Mouse (Mus musculus) monocyte, adult 5-6 weeks (primary cell): ENCODE results near the gene Tuba1b. TPM values are rescaled to one million over a fixed set of nuclear protein-coding genes. Genes with fewer than 3 reads are reported as not detected.
A peak's percentile ranks its signal among the peaks of the same experiment; 100 is the strongest.
"Not testable (repeated sequence)": the region's sequence is repeated elsewhere in the genome, so short reads cannot be mapped to it uniquely, and the experiment has no call there.

ENCODE experiments used
- ATAC-seq: fragments of 153-309, 156-312 bp; replicated peaks from 2 replicates; pipeline ENCODE4 v1.8.0; 2017; ENCODE audit warnings: mild to moderate bottlenecking; ENCODE audit not compliant: low TSS enrichment, insufficient number of reproducible peaks, severe bottlenecking, poor library complexity, low FRiP score
- total RNA-seq: library from RNA; stranded (forward); fragments of 200-1000, 200-491, 200-594 nt; gene quantifications from 3 replicates; pipeline ENCODE4 v1.2.3, GENCODE M21; 2017

Tuba1b gene
- total RNA-seq, 1 experiment from 2014 or later, result 86.5 TPM

DNA sequence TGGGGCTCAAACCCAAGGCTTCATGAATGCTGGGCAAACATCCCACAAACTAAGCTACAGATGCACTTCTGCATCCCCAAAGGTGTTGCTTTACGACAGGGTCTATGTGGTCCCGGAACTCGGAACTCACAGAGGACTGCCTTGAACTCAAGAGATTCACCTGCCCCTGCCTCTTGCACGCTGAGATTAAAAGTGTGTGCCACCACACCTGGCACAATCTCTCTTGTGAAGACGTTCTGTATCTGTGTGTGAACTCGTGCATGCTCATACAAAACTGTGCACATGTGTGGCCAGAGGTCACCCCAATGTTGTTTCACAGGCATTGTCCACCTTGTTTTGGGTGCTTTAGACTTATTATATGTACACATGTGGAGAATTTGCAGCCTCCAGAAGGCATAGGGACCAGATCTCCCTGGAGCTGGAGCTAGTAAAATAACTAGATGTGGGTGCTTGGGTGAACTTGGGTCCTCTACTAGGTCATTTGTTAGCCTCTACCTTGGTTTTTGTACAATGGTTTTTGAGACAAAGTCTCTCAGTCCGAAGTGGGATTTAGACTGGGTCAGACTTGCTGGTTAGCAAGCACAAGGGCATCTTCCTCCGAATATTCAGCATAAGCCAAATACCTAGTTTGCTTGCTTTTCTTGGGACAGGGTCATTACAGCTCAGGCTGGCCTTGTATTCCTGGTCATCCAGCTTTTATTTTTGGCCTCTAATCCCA is 4.2 kb downstream of the Tuba1b start:
- no peak for ATAC-seq

DNA sequence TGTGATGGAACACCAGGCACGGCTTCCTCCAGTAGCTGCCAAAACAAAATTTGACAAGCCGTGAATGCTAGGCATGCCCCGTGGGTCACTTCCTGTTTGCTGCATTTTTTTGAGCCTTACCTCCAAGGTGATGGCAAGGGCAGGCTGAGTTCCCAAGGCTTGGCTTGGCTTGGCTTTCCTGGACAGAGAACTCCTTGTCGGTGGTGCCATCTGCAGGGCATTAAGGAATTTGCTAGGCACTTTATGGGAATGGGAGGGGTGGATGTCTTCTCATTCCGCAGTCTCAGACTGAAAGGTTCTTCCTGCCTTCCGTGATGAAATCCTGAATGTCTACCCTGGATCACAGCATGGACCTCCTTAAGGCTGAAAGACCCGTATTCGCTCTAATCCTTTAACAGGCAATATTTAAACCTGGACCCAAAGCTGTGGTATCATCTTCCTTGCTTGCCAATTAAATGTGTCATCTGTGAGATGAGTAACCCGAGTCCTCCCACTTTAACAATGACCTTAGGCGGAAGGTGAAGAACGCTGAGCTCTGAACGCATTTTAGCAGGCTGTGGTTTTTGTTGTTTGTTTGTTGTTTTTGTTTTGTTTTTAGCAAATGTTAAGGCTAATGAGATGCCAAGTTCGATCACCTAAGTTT is 5.6 kb downstream of the Tuba1b start:
- ATAC-seq, result peak; percentile 66

- ATAC-seq, result no peak
Measured at GRCm38 (mm10) chr15:98927566-98927965, 6.8 kb downstream of the Tuba1b start.

DNA sequence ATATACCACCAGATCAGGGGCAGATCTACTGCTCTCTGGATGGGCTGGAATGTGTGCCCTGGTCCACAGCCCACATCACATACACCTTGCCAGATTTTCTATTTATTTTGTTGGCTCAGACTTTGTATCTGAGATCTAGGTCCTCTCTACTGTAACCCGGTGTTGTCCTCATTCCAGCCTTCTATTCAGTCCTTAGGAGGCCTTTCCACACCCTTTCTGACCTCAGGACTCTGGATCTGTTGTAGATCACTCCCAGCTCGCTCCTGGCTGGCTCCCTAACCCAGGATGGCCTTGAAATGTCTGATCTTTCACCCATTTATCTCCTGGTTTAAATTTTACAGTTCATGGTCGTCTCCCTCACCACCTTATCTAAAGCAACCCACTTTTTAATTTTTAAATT is 9.7 kb downstream of the Tuba1b start:
- ATAC-seq, result no peak

DNA sequence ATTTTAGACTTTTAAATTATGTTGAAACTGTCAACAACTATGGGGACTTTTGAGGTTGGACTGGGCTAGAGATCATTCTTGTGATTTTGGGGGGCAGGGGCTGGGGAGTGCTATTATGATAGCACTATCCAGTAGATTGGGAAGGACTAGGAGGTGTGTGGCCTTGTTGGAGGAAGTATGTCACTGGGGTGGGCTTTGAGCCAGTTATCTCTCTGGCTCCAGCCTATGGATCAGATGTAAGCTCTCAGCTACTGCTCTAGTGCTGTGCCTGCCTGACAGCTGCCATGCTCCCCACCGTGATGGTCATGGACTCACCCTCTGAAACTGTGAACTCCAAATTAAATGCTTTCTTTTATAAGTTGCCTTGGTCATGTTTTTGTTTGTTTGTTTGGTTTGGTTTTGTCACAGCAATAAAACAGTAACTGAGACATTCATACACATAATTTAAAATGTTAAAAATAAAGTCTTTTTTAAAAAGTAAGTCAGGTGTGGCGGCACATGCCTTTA is 11.3 kb downstream of the Tuba1b start:
- ATAC-seq, result no peak

GRCm38 (mm10) chr15:98922581-98922980 is 11.8 kb downstream of the Tuba1b start:
- no peak for ATAC-seq

DNA sequence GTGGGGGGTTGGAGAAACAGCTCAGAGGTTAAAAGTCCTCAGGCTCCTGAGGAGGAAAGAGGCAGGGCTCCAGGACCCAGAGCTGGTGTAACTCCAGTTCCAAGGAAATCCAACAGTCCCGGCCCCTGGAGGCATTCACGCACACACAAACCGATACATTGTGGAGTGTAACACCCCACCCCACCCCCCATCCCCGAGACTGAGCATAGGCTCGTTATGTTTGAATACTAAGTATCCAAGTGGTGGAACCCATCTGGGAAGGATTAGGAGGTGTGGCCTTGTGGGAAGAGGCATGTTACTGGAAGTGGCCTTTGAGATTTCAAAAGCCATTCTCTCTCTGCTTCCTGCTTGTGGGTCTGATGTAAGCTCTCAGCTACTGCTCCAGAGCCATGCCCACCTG is 12.9 kb downstream of the Tuba1b start:
- no peak for ATAC-seq

GRCm38 (mm10) chr15:98918499-98918895 is 15.9 kb downstream of the Tuba1b start:
- not testable (repeated sequence) for ATAC-seq

DNA sequence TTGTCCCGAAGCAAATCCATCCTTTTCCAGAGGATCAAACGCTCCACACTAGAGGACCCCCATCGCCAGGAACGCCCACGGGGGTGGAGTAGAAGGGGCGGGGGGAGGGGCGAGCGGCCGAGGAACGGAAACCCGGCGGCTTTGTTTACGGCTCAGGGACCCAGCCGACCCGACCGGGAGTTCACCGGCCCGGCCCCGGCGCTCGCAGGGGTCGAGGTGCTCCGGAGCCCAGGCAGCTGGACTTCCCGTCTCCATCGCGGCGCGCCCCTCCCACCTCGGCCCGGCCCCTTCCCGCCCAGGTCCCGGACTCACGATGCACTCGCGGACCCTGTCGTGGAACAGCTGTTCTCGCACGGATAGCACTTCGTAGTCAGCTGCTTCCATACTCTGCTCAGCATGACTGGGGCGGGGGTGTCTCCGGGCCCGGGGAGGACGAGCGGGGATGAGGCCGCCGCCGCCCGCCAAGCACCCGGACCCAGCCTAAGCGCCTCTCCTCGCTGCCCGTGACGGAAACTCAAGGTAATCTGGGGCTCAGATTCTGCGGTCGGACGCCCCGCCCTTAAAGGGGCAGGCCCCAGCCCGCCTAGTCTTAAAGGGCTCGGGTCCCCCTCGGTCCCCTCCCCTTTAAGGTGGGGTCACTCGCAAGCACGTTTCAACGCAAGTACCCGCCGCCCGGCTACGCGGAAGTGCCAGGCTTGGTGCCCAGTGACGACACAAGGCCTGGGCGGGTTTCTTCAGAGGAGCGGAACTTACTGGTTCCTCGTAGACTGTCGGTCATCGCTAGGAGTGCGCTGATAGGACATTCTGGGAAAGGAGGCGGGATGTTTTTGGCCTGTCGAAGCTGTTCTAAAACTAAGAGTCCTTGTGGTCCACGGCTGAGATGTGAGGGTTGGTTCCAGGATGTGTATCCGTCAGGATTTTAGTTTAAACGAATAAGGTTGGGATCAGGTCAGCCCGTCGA is 16.5 kb downstream of the Tuba1b start, which contains the start of gene Lmbr1l:
Lmbr1l (minus strand) TSS at position 694 of the 961 bp plus-strand sequence.
- peak; percentile 99 for ATAC-seq

- ATAC-seq, result no peak
Measured at GRCm38 (mm10) chr15:98917091-98917490, 17.3 kb downstream of the Tuba1b start.

DNA sequence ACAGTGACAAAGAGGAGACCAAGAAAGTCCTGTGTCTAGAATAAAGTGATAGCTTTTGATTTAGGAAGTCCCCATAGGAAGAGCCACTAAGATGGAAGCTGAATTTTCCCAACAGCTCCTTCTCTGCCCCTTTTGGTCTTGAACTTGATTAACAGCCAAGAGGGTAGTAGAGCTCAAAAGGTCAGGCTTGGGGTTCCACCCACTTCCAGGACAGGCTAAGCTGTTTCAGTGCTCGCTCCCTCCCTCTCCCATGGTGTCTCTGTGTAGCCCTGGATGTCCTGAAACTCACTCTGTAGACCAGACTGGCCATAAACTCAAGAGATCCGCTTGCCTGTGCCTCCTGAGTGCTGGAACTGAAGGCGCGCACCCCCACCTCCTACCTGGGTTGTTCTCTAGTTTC is 18.3 kb downstream of the Tuba1b start:
- ATAC-seq, result no peak

DNA sequence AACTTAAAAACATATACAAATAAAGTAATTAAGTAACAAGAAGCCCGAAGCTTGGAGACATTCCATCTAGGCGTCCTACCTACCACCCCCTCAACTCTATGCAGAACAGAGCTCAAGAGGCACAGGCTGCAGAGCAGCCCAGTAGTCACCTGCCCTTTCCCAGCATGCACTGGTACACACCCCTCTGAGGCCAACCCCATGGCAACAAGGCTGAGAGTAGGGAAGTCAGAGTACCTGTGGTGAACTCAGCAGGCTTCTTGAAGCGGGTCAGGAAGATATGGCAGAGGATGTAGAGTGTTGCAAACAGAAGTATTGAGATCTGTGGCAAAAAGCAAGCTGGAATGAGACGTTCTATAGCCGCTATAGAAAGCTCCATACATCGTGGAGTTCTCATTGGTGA is 19.5 kb downstream of the Tuba1b start:
- ATAC-seq, result no peak

GRCm38 (mm10) chr15:98904692-98905091 is 29.7 kb downstream of the Tuba1b start:
- ATAC-seq, result 0 out of 2 replicates have a peak, but pooled peaks have one; percentile 30

DNA sequence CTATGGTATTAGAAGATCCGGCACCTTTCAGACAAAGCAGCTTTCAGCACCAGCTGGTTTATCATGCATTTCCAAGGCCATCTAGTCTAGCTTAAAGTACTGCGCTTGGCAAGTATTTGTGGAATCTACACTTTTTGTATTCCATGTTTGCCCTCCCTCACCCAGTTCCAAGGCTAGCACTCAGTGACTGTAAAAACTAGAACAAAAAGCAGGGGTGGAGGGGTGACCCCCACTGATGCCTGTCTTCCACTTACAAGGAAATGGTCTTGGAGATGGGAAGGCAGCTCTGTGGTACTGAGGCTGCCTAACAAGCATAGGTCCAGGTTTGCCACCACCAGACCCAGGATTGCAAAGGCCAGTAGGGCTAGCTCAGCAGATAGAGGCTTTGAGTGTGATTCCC is 31.8 kb downstream of the Tuba1b start:
- ATAC-seq, result no peak

DNA sequence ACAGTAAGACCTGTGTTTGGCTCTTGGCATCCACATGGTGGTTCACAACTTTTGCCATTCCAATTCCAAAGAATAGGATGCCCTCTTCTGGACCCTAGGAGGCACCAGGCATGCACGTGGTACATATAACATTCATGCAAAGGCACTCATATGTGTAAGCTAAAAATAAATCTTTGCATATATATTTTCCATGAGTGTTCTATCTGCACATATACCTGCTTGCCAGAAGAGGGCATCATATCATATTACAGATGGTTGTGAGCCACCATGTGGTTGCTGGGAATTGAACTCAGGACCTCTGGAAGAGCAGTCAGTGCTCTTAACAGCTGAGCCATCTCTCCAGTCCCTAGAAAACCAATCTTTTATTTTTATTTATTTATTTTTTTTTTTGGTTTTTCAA is 32.8 kb downstream of the Tuba1b start:
- no peak for ATAC-seq

DNA sequence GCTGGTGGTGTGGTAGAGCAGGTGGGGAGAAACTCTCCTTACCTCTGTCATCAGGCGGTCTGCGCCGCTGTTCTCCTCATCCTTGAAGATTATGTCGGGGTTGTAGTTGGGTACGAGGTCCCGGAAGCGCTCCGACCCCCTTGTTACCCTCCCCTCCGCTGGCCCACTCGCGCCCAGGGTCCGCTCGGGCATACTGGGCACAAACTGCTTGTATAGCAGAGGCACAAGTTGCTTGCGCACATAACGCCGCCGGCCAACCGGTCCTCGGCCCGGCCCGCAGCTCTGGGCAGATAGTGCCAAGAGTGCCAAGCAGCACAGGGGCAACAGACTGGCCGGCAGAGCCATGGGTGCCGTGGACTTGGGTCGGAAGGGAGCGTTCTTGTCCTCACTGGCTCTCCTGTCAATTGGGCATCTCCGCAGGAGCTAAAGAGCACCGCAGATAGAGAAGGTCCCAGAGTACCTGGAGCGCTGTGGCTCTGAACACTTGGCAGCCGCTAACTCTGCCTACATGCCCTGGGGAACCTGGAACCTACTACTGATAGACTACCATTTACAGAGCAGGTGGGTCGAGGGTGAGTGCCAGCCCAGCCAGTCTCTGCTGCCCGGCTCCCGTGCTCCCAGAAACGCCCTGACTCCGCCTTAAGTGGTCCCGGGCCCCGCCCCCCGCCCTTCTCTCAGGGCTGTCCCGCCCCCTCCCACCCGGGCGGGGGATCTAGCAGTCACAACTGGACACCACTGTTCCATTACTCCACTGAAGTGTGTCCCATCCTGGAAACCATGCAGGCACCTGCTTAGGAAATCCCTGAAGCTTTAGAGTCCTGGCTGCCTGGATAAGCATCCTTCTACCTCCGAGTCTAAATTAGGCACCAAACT is 36.2 kb downstream of the Tuba1b start, which contains the start of gene Dhh:
Dhh (minus strand) TSS at position 613 of the 873 bp plus-strand sequence.
- no peak for ATAC-seq

- ATAC-seq, result no peak
Measured at GRCm38 (mm10) chr15:98897495-98897894, 36.9 kb downstream of the Tuba1b start.
